Mouse (Mus musculus) naive thymus-derived CD4-positive, alpha-beta T cell, adult 2 months (primary cell): Measurements from ENCODE around the gene Zbtb22.
"Not testable (repeated sequence)": the region's sequence is repeated elsewhere in the genome, so short reads cannot be mapped to it uniquely, and the experiment has no call there.

Source experiments
- DNase-seq: peaks from one replicate; pipeline ENCODE4 v3.0.0-alpha.2; 2011; ENCODE audit warnings: low read depth

The Zbtb22 gene

DNA sequence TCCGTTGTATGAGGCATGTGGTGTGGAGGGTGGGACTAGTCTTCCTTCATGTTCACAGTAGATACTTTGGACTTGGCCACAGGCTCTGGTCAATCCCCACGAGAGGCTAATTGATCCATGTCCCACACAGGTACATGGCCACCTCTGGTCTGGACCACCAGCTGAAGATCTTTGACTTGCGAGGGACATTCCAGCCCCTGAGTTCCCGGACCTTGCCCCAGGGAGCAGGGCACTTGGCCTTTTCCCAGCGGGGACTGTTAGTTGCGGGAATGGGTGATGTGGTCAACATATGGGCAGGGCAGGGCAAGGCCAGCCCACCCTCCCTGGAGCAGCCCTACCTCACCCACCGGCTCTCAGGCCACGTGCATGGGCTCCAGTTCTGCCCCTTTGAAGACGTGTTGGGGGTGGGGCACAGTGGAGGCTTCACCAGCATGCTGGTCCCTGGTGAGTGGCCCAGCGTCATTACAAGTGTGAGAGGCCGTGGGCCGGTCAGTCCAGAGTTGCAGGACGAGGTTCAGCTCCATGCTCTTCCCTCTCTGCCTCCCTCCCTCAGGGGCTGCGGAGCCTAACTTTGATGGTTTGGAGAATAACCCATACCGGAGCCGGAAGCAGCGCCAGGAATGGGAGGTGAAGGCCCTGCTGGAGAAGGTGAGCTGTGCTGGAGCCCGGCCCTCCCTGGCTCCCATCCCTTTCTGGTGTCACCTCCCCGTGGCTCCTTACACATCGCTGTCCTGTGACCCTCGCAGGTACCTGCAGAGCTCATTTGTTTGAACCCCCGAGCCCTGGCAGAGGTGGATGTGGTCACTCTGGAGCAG is 32.6 kb downstream of the Zbtb22 start:
- no peak for DNase-seq

DNA sequence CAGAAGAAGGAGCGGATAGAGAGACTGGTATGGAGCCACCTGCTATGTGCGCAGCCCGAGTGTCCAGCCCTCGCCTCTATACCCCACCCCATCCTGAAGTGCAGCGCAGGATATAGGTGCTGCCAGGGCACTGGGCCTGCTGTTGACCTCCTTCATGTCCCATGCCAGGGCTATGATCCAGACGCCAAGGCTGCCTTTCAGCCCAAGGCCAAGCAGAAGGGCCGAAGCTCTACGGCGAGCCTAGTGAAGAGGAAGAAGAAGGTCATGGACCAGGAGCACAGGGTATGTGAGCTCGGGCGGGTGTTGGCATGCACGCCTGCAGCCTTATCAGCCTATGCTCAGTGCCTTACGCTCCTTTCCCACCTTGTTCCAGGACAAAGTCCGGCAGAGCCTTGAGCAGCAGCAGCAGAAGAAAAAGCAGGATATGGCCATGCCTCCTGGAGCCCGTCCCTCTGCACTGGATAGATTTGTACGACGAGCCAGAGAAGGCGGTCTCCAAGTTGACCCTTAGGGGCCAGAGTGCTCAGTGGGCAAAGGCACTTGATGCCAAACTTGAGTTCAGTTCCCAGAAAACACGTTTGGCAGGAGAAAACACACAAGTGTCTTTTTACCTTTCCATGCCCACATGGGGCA is 33.3 kb downstream of the Zbtb22 start:
- DNase-seq: no peak

- DNase-seq: no peak
Observed at GRCm38 (mm10) chr17:33950131-33950625, 34.5 kb downstream of the Zbtb22 start.

- peak; percentile 88 for DNase-seq
Observed at GRCm38 (mm10) chr17:33951021-33951946, 35.6 kb downstream of the Zbtb22 start, which contains the start of gene B3galt4. Gene B3galt4 (minus strand): TSS chr17:33951488.

GRCm38 (mm10) chr17:33952015-33952414 is 36.3 kb downstream of the Zbtb22 start:
- not testable (repeated sequence) for DNase-seq

GRCm38 (mm10) chr17:33952879-33953278 is 37.2 kb downstream of the Zbtb22 start:
- no peak for DNase-seq

DNA sequence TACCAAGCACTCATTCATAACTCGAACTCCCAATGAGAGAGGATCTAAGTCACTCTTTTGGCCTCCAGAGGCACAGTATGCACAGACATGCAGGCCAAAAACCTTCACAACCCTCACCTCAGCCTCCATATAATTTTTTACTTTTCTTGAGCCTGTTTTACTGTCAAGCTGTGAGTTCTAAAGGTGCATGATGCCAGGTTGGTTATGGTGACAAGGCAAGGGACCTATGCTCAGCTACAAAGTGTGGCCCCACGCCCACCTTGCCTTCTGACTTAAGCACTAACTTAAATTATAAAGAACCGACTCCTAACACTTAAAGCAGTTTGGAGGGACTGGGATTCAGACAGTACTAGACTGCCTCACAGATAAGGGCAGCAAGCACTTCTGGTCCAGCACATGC is 37.6 kb downstream of the Zbtb22 start:
- DNase-seq: no peak

DNA sequence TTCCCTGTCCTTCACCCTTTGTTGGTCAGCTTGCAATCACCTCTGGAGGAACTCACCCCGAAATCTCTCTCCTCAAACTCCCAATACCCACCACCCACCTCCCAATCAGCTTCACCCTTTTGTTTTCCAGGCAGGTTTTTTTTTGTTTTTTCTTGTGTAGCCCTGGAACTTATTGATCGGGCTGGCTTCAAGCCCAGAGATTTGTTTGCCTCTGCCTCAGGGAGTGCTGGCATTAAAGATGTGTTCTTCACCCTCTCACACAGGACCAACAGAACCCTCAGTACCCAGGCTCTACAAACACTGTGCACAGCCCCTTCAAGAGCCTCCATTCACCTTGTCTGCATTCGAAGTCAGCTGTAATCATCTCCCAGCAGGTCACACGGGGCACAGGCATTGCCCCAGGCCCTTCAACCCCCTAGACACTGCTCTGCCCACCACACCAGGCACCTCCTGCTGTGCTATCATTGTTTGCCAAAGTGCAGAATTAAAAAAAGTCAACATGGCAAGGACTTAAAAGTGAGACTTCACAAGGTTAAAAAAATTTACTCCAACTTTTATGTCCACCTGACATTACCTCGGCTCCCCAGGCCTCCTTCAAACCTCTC is 38.4 kb downstream of the Zbtb22 start:
- DNase-seq: no peak

GRCm38 (mm10) chr17:33954646-33955554 is 39.2 kb downstream of the Zbtb22 start:
- DNase-seq: no peak

GRCm38 (mm10) chr17:33955555-33956214 is 40.0 kb downstream of the Zbtb22 start, which contains the start of the genes Vps52 and Rps18:
Gene Vps52 (plus strand): TSS chr17:33955812.
Gene Rps18 (minus strand): TSS chr17:33956001.
- peak; percentile 99 for DNase-seq

DNA sequence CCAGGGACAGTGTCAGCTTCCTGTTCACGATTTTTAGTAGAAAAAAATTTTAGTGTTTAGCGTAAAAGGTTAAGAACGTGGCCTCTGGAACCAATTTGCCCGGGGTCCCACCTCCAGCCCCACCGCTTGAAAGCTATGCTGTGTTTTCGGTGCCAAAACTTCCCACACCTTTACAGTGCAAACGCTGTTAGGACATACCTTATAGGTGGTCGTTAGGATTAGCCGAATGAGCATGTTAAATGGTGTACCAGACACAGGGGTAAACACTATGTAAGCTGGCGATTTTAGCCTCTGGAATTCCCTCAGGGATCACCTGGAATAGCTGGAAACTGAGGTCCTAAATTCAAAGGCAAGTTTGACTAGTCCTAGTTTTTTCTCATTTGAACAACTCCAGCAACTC is 40.6 kb downstream of the Zbtb22 start:
- DNase-seq: no peak

DNA sequence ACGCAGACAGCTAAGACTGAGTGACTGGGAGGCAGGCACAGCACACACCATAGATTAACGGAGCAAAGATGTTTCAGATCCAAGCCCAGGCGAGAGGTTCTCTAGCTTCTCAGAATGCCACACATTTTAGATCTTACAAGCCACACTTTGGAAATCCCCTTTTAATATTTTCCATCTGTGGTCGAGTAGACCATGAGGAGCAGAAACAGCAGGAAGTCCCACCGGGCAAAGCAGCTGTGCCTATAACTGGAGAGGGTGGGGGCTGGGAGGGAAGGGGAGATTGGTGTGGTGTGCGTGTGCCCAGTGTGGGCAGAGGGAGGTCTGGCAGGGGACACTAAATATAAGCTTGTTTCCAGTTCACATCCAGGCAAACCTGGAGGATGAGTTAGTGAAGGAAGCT is 41.8 kb downstream of the Zbtb22 start:
- DNase-seq: no peak

DNA sequence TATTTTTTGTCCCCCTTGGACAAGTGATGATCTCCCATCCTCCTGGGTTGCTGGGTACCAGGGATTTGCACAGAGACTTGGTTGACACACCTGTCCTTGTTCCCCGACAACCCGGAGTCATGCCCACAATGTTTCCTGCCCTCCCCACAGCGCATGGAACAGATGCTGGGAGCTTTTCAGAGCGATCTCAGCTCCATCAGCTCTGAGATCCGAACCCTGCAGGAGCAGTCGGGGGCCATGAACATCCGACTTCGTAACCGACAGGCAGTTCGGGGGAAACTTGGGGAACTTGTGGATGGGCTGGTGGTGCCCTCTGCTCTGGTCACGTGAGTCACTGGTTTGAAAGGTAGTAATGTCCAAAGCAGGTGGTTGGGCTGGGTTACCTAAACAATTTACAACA is 42.7 kb downstream of the Zbtb22 start:
- no peak for DNase-seq

DNA sequence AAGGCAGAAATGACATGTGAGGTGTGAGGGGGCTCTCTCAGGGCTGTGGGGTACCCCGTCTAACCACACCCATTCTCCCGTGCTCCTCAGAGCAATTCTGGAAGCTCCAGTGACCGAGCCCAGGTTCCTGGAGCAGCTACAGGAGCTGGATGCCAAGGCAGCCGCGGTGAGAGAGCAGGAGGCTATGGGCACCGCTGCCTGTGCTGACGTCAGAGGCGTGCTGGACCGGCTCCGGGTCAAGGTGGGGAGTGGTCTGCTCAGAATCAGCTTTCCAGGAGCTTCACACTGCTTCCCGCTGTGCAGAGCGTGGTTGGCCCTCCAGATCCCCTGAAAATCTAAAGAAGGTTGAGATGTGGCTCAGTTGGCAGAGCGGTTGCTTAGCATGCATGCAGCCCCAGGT is 43.4 kb downstream of the Zbtb22 start:
- no peak for DNase-seq

DNA sequence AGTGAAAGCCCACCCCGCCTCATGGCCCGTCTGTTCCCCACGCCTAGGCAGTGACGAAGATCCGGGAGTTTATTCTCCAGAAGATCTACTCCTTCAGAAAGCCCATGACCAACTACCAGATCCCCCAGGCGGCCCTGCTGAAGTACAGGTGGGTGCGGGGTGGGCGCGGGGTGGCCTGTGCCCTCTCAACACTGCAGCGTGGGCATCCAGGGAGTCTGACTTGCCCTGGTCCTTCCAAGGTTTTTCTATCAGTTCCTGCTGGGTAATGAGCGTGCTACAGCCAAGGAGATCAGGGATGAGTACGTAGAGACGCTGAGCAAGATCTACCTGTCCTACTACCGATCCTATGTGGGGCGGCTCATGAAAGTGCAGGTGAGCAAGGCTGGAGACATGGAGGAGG is 44.2 kb downstream of the Zbtb22 start:
- DNase-seq: no peak

DNA sequence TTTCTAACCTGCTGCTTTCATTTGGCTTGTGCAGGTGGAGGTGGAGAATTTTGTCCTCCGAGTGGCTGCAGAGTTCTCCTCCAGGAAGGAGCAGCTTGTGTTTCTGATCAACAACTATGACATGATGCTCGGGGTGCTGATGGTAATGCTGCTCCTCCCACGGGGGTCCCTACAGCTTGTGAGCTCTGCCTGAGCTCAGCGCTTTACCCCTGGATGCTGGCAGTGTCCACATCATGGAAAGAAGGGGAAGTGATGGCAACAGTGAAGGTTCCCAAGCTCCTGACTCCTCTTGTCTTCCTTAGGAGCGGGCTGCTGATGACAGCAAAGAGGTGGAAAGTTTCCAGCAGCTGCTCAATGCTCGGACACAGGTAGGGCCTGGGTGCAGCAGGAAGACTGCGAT is 47.2 kb downstream of the Zbtb22 start:
- DNase-seq: no peak

- no peak for DNase-seq
Observed at GRCm38 (mm10) chr17:33965082-33965845, 49.6 kb downstream of the Zbtb22 start.

- DNase-seq: no peak
Observed at GRCm38 (mm10) chr17:33965846-33966550, 50.3 kb downstream of the Zbtb22 start.

GRCm38 (mm10) chr17:33968489-33968888 is 52.8 kb downstream of the Zbtb22 start:
- peak; percentile 93 for DNase-seq
